Mouse (Mus musculus) heart, embryonic 16.5 days (tissue): Measurements from ENCODE around the gene Wdr48. TPM values are rescaled to one million over a fixed set of nuclear protein-coding genes. Genes with fewer than 3 reads are reported as not detected.
A peak's percentile ranks its signal among the peaks of the same experiment; 100 is the strongest.

ENCODE experiments used
- ATAC-seq: fragments of 200-750 bp; cut with Nextera tagmentation; replicated peaks from 2 replicates; pipeline ENCODE4 v1.8.0; 2017; ENCODE audit warnings: moderate number of reproducible peaks; ENCODE audit not compliant: insufficient read depth, low FRiP score; ENCODE audit errors: extremely low read depth
- H3K27ac ChIP-seq: fragments of 300-500 bp; sonication (generic); 2 replicates; pipeline ENCODE4 v1.5.1; 2014; ENCODE audit warnings: mild to moderate bottlenecking, low read length, control low read depth, moderate library complexity
- H3K27me3 ChIP-seq: fragments of 300-500 bp; sonication (generic); 2 replicates; pipeline ENCODE4 v1.6.1; 2014; ENCODE audit warnings: low read length, mixed read lengths; ENCODE audit not compliant: control insufficient read depth, insufficient read depth
- H3K36me3 ChIP-seq: fragments of 300-500 bp; sonication (generic); 2 replicates; pipeline ENCODE4 v1.6.1; 2014; ENCODE audit not compliant: control insufficient read depth, insufficient read depth
- H3K4me1 ChIP-seq: fragments of 300-500 bp; sonication (generic); 2 replicates; pipeline ENCODE4 v1.6.1; 2014; ENCODE audit warnings: low read length, mixed read lengths; ENCODE audit not compliant: control insufficient read depth, insufficient read depth
- H3K4me2 ChIP-seq: fragments of 300-500 bp; sonication (generic); 2 replicates; pipeline ENCODE4 v1.6.1; 2014; ENCODE audit warnings: low read depth, mild to moderate bottlenecking, control low read depth, low read length
- H3K4me3 ChIP-seq: fragments of 300-500 bp; sonication (generic); 2 replicates; pipeline ENCODE4 v1.5.1; 2014; ENCODE audit warnings: mild to moderate bottlenecking, control low read depth, low read length
- H3K9ac ChIP-seq: fragments of 300-500 bp; sonication (generic); 2 replicates; pipeline ENCODE4 v1.6.1; 2014; ENCODE audit warnings: low read length, control low read depth
- H3K9me3 ChIP-seq: fragments of 300-500 bp; sonication (generic); replicated peaks from 2 replicates; pipeline ENCODE4 v1.6.1; 2016; ENCODE audit warnings: low read length; ENCODE audit not compliant: control insufficient read depth
- WGBS: fragments of 180-500 bp; shearing (Covaris S2); extraction: QIAGEN DNeasy Blood & Tissue Kit; methylation state at CpG from one replicate; pipeline ENCODE4 v1.1.7; 2014; 5-methylcytosine and 5-hydroxymethylcytosine counted together
- polyA plus RNA-seq: library from polyadenylated mRNA; unstranded; fragments of >200 nt; fragmentation: Nextera tagmentation; extraction: Ambion mirVana; gene quantifications from 2 replicates; pipeline ENCODE4 v1.2.1, GENCODE M21; 2015

The Wdr48 gene
- polyA plus RNA-seq, 1 experiment from 2014 or later: 36.1 TPM

DNA sequence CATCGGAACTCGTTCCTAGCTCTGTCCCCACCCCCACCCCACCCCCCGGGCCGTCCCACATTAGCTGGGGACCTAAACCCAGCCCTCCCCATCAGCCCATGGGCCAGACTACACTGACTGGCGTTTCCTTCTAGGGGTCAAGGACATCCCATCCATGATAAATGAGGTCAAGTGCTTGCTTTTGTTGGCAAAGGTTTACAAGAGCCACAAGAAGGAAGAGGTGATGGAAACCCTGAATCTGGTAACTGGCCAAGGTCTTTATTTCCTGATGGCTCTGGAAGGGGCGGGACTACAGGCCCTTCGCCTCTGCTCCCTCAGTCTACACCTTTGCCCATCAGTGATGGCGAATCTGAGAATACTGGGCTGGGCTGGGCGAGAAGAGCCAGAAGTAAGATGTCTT lies 64.2 kb downstream of the Wdr48 start:
- Histone ChIP-seq H3K9me3 (no peaks in the 10 kb centered on the region), H3K27me3 (no peaks in the 10 kb centered on the region), H3K27ac (no peak overlapping the region), H3K4me3 (no peak overlapping the region), H3K9ac (no peak overlapping the region), H3K4me1 (peaks cover 11% of the 10 kb centered on the region), H3K4me2 (no peak overlapping the region), H3K36me3 (no peaks in the 10 kb centered on the region)
- WGBS: 61% methylated on average over 9 of the region's 9 CpGs
- ATAC-seq: no peak

DNA sequence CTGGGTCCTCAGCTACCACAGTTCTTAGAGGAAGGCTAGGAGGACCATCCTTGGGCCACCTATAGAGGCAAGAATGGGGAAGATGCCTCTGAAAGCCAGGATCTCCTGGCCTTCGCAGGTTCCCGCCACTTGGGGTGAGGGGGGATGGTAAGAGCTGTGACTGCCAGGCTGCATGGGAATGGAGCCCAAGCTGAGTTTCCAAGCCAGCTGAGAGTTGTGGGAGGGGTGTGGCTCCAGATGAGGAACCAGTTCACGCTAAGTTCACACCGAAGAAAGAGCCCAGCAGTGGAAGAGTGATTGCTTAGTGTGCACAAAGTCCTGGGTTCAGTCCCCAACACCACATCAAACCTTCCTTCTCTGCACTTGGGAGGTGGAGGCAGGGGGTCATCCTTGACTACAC lies 67.5 kb downstream of the Wdr48 start:
- Histone ChIP-seq H3K9ac (no peak overlapping the region), H3K4me1 (peaks cover 11% of the 10 kb centered on the region), H3K4me2 (peak overlapping the region; percentile 63), H3K27me3 (no peaks in the 10 kb centered on the region), H3K4me3 (no peak overlapping the region), H3K9me3 (no peaks in the 10 kb centered on the region), H3K27ac (no peak overlapping the region), H3K36me3 (no peaks in the 10 kb centered on the region)
- ATAC-seq: no peak
- 50% methylated on average over 4 of the region's 4 CpGs for WGBS

DNA sequence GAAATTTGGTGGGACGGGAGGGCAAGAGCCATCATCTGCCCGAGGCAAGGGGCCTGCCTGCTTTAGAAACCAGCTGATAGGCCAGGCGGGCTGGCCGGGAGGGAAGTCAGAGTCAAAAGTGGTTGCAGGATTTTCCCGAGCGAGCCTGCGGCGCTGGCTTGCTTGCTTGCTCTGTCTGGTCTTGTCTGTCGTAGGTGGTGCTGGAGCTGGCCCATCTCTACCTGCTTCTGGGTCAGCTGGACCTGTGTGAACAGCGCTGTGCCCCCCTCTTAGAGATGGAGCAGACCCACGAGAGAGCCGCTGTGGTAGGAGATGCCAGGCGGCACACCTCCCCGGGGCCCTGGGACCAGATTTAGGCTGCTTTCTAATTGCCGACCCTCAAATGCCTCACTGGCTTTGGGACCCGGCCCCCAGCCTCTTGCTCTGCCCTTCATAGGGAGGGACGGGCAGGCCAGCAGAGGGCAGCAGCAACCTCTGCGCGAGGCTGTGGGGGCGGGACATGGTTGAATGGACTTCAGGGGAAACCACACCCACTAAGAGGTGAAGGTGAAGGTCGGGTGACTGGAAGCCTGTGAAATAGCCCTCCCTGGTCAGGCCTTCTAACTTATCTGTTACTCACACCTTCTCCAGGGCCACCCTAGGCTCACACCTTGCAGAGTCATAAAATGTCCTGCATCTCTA lies 68.4 kb downstream of the Wdr48 start:
- Histone ChIP-seq H3K9ac (peak overlapping the region; percentile 67), H3K9me3 (no peaks in the 10 kb centered on the region), H3K36me3 (no peaks in the 10 kb centered on the region), H3K27ac (peak overlapping the region; percentile 24), H3K4me1 (peaks cover 11% of the 10 kb centered on the region), H3K4me3 (peak overlapping the region; percentile 32; the same call in 1 of the 2 replicates), H3K27me3 (no peaks in the 10 kb centered on the region), H3K4me2 (peak overlapping the region; percentile 63)
- peak; percentile 82 for ATAC-seq
- WGBS: 8% methylated on average over 21 of the region's 21 CpGs

DNA sequence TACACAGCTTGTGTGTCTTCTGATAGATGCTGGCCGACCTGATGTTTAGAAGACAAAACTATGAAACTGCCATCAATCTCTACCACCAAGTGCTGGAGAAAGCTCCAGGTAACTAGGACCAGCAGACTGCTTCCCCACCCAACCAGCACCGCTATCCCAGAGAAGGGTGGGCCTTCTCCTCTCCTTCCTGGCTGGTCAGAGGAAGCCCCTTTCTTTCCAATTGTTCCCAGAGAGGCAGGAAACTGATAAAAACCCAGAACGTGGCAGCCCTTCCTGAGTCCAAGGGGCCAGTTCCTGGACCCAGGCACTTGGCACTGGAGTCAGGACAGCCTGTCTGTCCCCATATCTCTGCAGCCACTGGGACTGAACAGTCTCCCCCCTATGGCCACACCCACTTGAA lies 69.5 kb downstream of the Wdr48 start:
- peak overlapping the region; percentile 73 for H3K27ac ChIP-seq
- peaks cover 14% of the 10 kb centered on the region for H3K4me1 ChIP-seq
- no peak overlapping the region for H3K9ac ChIP-seq
- no peaks in the 10 kb centered on the region for H3K36me3 ChIP-seq
- no peaks in the 10 kb centered on the region for H3K27me3 ChIP-seq
- no peak overlapping the region for H3K4me3 ChIP-seq
- peak; percentile 68 for ATAC-seq
- H3K9me3 ChIP-seq: no peaks in the 10 kb centered on the region
- 63% methylated on average over 3 of the region's 3 CpGs for WGBS
- no peak overlapping the region for H3K4me2 ChIP-seq

DNA sequence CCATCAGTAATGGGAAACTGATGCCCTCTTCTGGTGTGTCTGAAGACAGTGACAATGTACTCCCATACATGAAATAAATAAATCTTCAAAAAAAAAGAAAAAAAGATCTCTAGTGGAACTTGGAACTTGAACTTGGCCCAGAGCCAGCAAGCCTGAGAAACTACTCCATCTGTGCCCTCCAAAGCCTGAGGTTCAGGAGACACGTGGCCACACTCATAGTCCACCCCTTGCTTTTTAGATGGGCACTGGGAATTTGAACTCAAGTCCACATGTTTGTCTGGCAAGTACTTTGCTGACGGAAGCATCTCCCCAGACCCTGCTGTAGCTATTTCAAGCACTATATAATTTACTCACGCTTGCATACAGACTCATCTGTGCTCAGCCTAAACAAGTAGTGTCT lies 70.5 kb downstream of the Wdr48 start:
- H3K36me3 ChIP-seq: no peaks in the 10 kb centered on the region
- no peak overlapping the region for H3K4me2 ChIP-seq
- H3K9me3 ChIP-seq: no peaks in the 10 kb centered on the region
- no peak overlapping the region for H3K27ac ChIP-seq
- no peak for ATAC-seq
- H3K4me1 ChIP-seq: peaks cover 21% of the 10 kb centered on the region
- H3K27me3 ChIP-seq: no peaks in the 10 kb centered on the region
- H3K4me3 ChIP-seq: no peak overlapping the region
- WGBS: 58% methylated on average over 3 of the region's 3 CpGs
- no peak overlapping the region for H3K9ac ChIP-seq

DNA sequence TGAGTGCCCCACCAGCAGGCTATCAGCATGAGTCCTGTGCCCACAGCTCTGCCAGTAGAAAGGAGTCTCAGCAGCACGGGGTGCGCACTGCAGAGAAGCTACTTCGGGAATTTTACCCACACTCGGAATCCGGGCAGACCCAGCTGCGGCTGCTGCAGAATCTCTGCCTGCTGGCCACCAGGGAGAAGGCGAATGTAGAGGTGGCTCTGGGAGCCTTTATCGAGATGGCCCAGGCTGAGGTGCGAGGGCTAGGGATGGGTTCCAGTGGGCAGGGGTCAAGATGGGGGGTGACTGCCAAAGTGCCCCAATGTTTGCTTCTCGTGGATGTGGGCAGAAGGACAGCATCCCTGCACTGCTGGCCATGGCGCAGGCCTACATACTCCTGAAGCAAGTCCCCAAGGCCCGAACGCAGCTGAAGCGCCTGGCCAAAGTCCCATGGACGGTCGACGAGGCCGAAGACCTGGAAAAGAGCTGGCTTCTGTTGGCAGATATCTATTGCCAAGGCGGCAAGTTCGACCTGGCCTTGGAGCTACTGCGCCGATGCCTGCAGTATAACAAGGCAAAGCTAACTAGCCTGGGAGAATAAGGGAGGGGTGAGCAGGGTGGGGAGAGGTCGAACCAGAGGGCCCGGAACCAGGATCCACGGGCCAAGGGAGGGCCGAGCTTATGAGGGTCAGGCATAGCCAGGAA lies 71.7 kb downstream of the Wdr48 start:
- Histone ChIP-seq H3K27ac (no peak overlapping the region), H3K9ac (no peak overlapping the region), H3K9me3 (no peaks in the 10 kb centered on the region), H3K27me3 (no peaks in the 10 kb centered on the region), H3K4me3 (no peak overlapping the region), H3K36me3 (no peaks in the 10 kb centered on the region), H3K4me2 (no peak overlapping the region), H3K4me1 (peaks cover 31% of the 10 kb centered on the region)
- no peak for ATAC-seq
- 88% methylated on average over 26 of the region's 26 CpGs for whole genome bisulfite sequencing

DNA sequence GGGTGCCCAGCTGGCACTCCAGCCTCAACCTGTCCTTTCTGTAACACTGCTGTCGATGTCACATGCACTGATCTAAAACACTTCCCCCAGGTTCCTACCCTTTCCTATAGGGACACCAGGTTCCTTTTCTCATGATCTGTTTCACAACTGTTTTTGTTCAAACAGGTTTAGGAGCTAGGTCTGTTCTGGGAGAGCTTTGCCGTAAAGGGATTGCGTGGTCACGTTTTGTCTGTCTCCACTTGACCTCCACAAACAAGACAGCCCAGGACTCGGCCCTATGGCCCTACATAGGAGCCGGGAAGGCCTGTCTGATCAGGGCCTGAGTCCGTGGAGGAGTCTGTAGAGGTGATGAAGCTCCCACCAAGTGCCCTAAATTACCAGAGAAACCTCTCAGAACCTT lies 75.1 kb downstream of the Wdr48 start:
- Histone ChIP-seq H3K4me3 (no peak overlapping the region), H3K27me3 (no peaks in the 10 kb centered on the region), H3K4me1 (peaks cover 20% of the 10 kb centered on the region), H3K27ac (peak overlapping the region; percentile 61; the same call in 1 of the 2 replicates), H3K9me3 (no peaks in the 10 kb centered on the region), H3K4me2 (no peak overlapping the region), H3K36me3 (peaks cover 23% of the 10 kb centered on the region), H3K9ac (no peak overlapping the region)
- no peak for ATAC-seq
- 77% methylated on average over 7 of the region's 7 CpGs for WGBS

DNA sequence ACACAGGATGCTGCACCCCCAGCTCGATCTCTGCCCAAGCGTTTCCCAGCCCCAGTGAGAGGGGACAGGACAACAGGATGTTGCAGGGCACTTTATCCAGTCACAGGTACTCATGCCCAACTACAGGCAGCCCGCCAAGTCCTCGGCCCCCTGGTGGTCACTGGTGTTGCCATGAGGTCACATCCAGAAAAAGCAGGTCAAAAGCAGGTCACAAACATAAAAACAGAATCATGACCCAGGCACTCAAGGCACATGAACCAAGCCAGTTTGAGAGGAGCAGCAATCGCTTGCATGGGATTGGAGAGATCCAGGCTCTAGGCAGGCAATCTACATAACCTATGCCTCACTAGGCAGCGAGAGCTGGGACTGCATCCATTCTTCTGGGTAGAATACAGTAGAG lies 75.5 kb downstream of the Wdr48 start:
- Histone ChIP-seq H3K9ac (peak overlapping the region; percentile 51), H3K27ac (peak overlapping the region; percentile 61)
- no peak for ATAC-seq

More for the DNA sequence above, 75.5 kb downstream of the Wdr48 start:
- H3K9me3 ChIP-seq: no peaks in the 10 kb centered on the region
- no peak overlapping the region for H3K4me3 ChIP-seq
- no peaks in the 10 kb centered on the region for H3K27me3 ChIP-seq
- 29% methylated on average over 6 of the region's 6 CpGs for WGBS
- peaks cover 26% of the 10 kb centered on the region for H3K36me3 ChIP-seq
- peaks cover 20% of the 10 kb centered on the region for H3K4me1 ChIP-seq
- no peak overlapping the region for H3K4me2 ChIP-seq
